Mouse (Mus musculus) cerebellum, adult 9-10 months (tissue): ENCODE results near the gene Mcm3ap.

ENCODE experiments used
- DNase-seq: peaks from one replicate; pipeline ENCODE4 v3.0.0; 2022

Mcm3ap gene

GRCm38 (mm10) chr10:76468203-76469162, at the start of gene Mcm3ap, which contains the start of gene Ybey:
Gene Mcm3ap (plus strand): TSS chr10:76468927.
Gene Ybey (minus strand): TSS chr10:76469114.
- DNase-seq = peak; percentile 86

GRCm38 (mm10) chr10:76425674-76426073, 43.1 kb upstream of the Mcm3ap start:
- no peak for DNase-seq

GRCm38 (mm10) chr10:76433925-76434324, 34.8 kb upstream of the Mcm3ap start:
- DNase-seq = no peak

- DNase-seq = no peak
Measured at GRCm38 (mm10) chr10:76439107-76439890, 29.4 kb upstream of the Mcm3ap start.

- DNase-seq = no peak
Measured at GRCm38 (mm10) chr10:76440281-76440680, 28.4 kb upstream of the Mcm3ap start, which contains the start of gene AC141477.1. Gene AC141477.1 (minus strand): TSS chr10:76440444.

DNA sequence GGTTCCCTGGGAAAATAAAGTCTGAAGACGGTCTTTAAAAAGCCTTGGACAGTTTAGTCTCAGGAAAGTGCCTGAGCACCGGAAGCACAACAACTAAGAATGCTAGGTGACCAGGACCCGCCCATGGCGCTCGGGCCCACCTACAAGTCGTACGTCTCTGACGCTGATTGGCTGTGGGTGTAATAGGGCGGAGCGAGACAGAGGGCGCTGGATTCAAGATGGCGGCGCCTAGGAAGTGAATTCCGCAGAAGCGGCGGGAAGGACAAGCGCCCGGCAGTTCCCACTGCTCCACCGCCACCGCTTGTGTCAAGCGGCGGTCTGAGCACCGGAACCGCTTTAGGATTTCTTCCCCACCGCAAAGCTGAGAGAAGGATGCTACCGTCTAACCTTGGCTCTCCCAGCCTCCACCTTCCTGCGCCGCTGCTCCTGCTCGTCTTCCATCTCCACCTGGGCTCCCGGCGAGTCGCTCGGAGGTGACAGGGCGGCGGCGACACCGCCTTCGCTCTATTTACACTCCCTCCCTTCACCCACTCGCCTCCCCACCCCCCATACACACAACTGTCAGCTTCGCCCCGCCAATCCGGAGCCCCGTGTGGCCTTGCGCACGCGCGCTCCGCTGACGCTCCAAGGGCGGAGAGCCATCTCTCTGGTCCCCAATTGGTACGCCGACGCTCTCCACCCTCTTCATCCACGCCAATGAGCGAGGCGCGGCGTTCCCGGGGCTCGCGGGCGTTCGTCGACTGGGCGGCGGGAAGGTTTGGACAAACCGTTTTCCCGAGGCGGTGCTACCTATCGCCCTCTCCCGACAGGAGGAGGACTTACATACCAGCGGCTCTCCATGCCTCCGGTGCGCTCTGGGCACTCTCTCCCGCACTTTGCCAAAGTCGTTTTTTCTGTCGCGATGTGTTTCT, 26.3 kb upstream of the Mcm3ap start, which contains the start of gene Pcnt:
TSS of gene Pcnt (minus strand) at position 609 of the 911 bp plus-strand sequence.
- peak; percentile 98 for DNase-seq

- no peak for DNase-seq
Measured at GRCm38 (mm10) chr10:76445996-76446681, 22.6 kb upstream of the Mcm3ap start.

DNA sequence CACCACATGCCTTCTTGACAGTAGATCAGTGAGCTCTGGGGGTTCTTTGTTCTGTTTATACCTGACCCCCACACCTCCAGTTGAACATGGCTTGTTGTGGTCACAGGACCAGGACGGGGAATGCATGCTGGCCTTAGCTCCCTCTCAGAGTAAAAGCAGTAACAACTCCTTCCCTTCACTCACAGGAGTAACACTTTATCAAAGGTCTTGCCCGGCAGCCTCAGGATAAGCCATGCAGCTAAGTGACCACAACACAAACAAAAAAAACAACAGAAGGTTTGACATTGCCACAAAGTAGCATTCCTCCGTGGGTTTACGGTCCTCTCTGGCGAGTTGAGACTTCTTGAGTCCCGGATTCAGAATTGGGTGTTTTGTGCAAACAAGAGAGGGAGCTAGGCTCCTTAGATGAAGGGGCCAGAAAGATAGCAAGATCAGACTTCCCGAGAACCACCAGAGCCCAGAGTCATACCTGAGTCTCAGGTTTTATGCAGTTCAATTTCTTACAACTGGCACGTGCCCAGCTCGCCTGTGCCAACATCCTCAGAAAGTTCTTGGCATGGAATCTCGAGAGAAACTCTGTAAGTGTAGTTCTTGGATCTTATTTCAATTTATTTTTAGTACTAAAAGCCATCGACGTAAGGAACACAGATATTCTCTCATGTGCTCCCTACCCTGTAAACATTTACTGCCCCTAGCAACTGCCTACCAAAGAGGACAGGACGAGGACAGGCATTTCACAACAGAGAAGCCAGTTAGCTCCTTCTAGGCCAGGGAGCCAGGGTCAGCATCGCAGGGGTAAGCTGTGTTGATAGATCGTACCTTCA, 21.1 kb upstream of the Mcm3ap start:
- no peak for DNase-seq

- DNase-seq = no peak
Measured at GRCm38 (mm10) chr10:76448851-76449250, 19.9 kb upstream of the Mcm3ap start, which contains the start of gene 2610028H24Rik. Gene 2610028H24Rik (plus strand): TSS chr10:76449081.

- DNase-seq = no peak
Measured at GRCm38 (mm10) chr10:76455289-76455688, 13.4 kb upstream of the Mcm3ap start.

- DNase-seq = no peak
Measured at GRCm38 (mm10) chr10:76461255-76461654, 7.5 kb upstream of the Mcm3ap start.

DNA sequence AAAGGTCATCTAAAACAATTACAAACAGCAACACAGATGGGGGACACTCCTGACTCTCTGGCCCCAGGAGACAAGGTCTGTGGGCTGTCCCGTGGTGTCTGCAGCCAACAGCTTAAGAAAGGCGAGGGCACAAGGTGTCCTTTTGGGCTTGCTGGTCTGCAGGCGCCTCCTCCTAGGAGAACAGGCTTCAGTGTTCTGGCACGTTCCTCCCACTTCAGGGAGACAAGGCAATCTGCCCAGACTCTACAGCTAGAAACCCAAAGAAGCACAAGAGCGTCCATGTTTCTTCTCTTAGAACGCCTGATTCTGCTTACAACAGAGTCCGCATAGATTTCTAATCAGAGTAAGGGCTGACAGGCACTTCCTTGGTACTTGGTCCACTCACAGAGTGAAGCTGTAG, 6.4 kb upstream of the Mcm3ap start:
- DNase-seq = no peak

DNA sequence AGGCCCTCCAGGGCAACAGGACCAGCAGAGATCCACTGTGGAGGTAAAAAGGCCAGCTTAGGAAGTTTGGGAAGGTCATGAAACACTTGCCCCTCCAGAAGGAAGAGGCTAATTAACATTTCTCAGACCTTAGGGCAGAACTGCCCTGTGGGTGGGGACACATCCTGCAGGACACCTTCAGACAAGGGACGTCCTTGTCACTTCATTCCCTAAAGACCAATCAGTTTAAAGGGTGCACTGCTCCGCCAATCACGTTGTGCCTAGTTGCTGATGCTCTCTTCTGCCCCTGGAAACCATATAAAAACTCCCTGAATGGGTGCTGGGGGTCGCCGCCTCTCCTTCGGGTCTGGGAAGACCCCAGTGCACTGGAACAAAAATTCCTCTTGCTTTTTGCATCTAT, 6.0 kb upstream of the Mcm3ap start:
- DNase-seq = no peak

DNA sequence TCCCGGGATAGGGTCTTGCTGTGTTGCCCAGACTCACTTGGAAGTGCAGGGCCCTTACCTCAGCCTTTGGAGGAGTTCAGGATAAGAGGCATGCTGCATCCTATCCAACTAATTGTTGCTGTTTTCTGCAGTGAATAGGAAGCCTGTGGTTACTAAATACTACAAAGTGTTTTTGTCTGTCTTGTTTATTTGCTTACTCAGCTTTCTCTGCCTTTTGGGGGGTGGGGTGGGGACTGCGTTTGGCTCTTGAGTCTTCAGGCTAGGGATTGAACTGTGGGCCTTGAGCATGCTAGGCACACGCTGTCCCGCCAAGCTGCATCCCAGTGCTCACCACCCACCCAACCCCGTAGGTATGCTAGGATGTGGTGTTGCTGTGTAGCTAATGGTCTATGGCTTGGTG, 5.0 kb downstream of the Mcm3ap start:
- no peak for DNase-seq

DNA sequence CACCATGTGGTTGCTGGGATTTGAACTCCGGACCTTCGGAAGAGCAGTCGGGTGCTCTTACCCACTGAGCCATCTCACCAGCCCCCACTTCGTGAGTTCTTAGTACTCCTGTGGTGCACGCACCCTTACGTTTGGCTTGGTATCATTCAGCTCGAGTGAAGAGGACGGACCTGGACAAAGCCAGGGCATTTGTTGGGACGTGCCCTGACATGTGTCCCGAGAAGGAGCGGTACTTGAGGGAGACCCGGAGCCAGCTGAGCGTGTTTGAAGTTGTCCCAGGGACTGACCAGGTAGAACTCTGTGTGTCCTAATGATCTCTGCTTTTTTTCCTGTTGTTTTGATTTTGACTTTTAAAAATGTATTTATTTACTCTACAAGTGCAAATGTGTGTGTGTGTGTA, 12.1 kb downstream of the Mcm3ap start:
- no peak for DNase-seq

DNA sequence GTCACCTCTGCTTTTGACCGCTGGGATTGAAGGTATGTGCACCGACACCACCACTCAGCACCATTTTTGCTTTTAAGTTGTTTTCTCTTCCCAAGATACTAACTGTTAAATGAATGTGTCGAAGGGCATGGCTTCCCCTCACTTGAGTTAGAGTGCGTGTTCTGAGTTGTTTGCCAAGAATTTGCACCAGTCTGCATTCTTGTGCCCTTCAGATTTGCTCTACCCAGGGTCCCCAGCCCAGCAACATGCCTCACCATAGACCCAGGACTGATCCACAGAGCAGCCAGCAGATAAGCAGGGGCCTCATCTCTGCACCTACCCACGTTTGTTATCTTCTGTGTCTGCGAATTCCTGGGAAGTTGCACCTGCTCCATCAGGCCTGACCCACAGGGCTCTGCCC, 12.8 kb downstream of the Mcm3ap start:
- DNase-seq = no peak

DNA sequence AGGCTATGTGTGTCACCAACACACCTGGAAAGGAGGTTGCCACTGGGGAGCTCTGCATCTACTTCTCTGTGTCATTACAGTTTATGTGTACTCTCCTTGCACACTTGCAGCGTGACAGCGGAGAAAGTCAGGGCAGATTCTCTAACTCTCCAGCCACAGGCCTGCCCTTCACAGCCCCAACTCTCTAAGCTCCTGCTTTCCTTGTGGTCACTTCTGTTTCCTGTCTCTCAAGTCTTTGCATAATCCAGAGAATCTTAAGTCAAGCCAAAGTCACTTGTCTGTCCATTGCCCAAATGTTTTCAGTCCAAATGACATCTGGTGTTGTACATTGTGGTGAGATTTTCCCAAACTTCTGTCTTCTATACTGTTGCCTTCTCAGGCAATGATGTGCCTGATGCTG, 17.6 kb downstream of the Mcm3ap start:
- no peak for DNase-seq

DNA sequence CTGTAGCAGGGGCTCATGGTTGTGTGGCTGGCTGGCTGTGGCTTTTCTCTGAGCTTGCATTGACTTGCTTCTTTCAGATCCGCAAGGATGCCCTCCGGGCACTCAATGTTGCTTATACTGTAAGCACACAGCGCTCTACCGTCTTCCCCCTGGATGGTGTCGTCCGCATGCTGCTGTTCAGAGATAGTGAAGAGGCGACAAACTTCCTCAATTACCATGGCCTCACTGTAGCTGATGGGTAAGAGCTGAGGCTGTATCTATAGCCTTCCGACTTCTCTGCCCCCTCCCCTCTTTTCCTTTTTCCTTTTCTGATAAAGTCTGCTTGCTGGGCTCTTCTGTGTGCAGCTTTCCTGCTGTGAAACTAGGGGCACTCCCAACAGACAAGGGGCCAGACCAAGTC, 19.5 kb downstream of the Mcm3ap start:
- DNase-seq = no peak

DNA sequence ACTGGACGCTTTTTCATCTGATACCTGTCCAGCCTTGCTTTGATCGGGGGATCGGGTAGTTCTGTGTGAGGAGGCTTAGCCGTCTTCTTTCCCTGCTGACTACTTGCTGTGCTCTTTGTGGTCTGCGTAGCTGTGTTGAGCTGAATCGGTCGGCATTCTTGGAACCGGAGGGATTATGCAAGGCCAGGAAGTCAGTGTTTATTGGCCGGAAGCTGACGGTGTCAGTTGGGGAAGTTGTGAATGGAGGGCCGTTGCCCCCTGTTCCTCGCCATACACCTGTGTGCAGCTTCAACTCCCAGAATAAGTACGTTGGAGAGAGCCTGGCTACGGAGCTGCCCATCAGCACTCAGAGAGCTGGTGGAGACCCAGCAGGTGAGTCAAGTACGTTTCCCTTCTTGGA, 20.5 kb downstream of the Mcm3ap start:
- DNase-seq = no peak

DNA sequence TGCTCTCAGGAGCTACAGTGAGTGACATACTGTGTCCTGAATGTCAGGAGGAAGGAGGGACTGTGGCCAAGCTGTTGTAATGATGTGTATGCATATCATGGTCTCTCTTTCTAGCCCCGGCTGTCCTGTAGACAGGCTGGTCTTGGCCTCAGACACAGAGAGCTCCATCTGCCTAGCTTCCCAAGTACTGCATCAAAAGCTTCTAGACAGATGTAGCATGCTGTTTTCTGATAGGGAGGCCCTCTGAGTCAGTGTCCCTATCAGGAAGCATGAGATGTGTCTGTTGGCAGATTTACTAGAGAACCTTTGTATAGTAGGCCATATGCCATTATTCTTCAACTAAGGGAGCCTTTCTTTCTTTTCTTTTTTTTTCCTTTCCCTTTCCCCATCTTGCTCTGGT, 24.8 kb downstream of the Mcm3ap start:
- no peak for DNase-seq

DNA sequence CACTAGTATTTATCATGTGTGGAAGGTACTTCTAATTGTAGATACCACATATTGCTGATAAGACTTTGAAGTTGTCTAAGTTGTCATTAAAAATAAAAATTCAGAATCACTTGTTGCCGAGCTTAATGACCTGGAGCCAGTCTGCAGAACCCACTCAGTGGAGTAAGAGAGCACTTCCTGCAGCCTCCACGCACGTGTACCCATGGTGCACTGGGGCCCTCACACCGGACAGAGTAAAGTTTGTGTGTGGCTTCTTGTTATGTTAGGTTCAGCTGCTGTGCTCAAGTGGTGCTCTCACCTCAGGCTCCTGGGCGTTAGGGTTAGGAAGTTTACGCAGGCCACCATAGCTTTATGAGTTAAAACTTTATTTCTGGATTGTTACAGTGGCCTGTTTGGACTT, 26.8 kb downstream of the Mcm3ap start:
- DNase-seq = no peak
